Mouse (Mus musculus) ZHBTc4 (cell line): ENCODE measurements around the gene Sgca.

Experiments used
- DNase-seq: peaks from one replicate; pipeline ENCODE4 v3.0.0-alpha.2; 2011; ENCODE audit warnings: low read depth, low spot score

Gene Sgca

GRCm38 (mm10) chr11:94913302-94914090 is 62.6 kb downstream of the Sgca start:
- no peak for DNase-seq
